18 mouse cellular contexts compared by ENCODE assay signal in genomic region chr11:61946608-61947007, GRCm38 (mm10).
"Had no signal": no experiment of that assay in that cellular context is flagged by ENCODE, and none has a peak within 500 bp of the region (broad histone marks: within the 10 kb centered on the region; RNA-seq: fewer than 3 reads in every experiment).

No protein-coding gene starts in this region.

- H3K9me3 ChIP-seq: limb, embryonic 10.5 days; limb, embryonic 13.5 days; liver, embryonic 15.5 days; stomach, embryonic 15.5 days had no signal

- H3K36me3 ChIP-seq: limb, embryonic 10.5 days; limb, embryonic 13.5 days; liver, embryonic 15.5 days; stomach, embryonic 15.5 days had no signal

- H3K4me1 ChIP-seq: limb, embryonic 13.5 days; stomach, embryonic 15.5 days had no signal

- ATAC-seq: intestine, postnatal 0 days had no signal

- H3K27me3 ChIP-seq: limb, embryonic 13.5 days; stomach, embryonic 15.5 days had no signal

- H3K4me3 ChIP-seq: layer of hippocampus, adult 2 months; limb, embryonic 10.5 days; limb, embryonic 13.5 days; liver, embryonic 15.5 days; stomach, embryonic 15.5 days had no signal

- H3K27ac ChIP-seq: kidney, postnatal 0 days; layer of hippocampus, adult 2 months; limb, embryonic 10.5 days; limb, embryonic 13.5 days; liver, embryonic 15.5 days; stomach, embryonic 15.5 days had no signal

- H3K4me2 ChIP-seq: limb, embryonic 13.5 days; liver, embryonic 15.5 days; midbrain, embryonic 11.5 days; stomach, embryonic 15.5 days had no signal

- DNase-seq: kidney, postnatal 25 days; layer of hippocampus, adult 9-11 months; liver; lung, adult 2 months; lung, postnatal 14 days; lung, postnatal 4 days; midbrain, embryonic 14.5 days; right cerebral cortex, postnatal 14 days; spleen, adult 18-20 months; thymus, postnatal 25 days had no signal

- H3K9ac ChIP-seq: limb, embryonic 13.5 days; liver, embryonic 15.5 days; stomach, embryonic 15.5 days had no signal
